Mouse (Mus musculus) regulatory T cell (primary cell): ENCODE measurements around the gene Ttc26.
"Not testable (repeated sequence)": the region's sequence is repeated elsewhere in the genome, so short reads cannot be mapped to it uniquely, and the experiment has no call there.

Source experiments
- in situ Hi-C: fragments of 300-600 bp; cut with MboI, MseI; formaldehyde crosslinking; loops from one replicate; pipeline ENCODE4 v1.15.1; 2025; ENCODE audit warnings: high pct_unique_total_duplicates

Gene Ttc26

DNA sequence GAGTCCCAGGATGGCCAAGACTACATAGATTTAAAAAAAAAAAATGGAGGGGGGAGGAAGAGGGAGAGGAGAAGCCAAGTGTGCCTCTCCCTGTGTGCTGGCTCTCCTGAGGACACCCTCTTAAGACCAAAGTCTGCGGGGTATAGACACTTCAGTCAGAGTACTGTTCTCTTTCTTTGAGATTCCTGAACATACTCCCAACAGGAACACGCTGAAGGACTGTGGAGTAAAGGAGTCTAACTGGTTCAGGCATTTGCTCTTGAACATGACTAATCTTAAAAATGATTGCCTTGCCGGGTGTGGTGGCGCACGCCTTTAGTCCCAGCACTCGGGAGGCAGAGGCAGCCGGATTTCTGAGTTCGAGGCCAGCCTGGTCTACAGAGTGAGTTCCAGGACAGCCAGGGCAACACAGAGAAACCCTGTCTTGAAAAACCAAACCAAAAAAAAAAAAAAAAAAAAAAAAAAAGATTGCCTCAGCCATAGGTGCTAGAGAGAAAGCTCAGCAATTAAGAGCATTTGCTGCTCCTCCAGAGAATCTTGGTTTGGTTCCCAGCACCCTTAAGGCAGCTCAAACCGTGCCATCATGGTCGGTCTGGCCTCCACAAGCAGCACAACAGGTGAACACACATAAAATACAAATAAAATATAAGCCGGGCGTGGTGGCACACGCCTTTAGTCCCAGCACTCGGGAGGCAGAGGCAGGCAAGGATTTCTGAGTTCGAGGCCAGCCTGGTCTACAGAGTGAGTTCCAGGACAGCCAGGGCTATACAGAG is 24.4 kb upstream of the Ttc26 start:
- in situ Hi-C loops: not testable (repeated sequence)

- in situ Hi-C loops: no loop called here
Measured at GRCm38 (mm10) chr6:38357603-38358252, 23.5 kb upstream of the Ttc26 start.

DNA sequence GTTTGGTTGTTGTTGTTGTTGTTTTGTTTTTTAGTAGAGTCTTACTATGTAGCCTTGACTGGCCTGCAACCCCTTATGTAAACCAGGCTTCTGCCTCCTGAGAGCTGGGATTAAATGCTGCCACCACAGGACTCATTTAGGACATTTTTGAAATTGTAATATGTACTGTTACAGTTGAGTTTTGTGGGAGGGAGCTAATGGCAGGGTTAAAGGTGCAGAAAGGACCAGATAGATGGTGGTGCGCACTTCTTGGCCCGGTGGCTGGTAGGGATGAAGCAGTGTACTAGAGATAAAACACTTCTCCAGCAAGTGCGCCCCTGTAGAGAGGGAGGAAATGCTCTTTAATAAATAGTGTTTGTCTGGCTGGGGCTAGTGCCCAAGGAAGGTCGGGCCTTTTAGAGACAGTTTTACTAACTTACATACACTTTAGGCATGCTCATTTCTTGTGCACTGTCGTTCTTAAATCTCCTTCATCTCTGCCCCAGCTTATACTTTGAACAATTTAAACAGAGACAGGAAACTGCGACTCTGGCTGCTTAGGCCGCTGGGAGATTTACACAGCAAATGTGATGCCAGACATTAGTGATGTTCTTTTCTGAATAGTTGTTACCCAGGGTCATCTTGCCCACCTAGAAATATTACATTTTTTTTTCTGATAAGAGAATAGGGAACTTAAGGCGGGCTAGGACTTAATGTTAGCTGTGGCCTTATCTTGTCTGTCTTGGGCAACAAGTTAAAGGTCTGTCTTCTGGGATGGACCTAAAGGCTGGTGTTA is 22.8 kb upstream of the Ttc26 start:
- in situ Hi-C loops: no loop called here

DNA sequence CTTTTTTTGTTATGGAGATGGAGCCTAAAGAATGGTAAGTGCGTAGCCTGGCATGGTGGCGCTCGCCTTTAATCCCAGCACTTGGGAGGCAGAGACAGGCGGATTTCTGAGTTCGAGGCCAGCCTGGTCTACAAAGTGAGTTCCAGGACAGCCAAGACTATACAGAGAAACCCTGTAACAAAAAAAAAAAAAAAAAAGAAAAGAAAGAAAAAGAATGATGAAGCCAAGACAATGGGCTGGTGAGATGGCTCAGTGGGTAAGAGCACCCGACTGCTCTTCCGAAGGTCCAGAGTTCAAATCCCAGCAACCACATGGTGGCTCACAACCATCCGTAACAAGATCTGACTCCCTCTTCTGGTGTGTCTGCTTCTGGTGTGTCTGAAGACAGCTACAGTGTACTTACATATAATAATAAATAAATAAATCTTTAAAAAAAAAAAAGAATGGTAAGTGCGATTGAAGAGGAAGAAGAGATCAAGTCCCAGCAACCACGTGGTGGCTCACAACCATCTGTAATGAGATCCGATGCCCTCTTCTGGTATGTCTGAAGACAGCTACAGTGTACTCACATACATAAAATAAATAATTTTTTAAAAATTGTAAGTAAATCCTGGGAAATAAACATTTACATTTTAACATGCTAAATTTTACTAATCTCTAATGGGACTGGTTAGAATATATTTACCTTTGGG is 22.1 kb upstream of the Ttc26 start:
- in situ Hi-C loops: not testable (repeated sequence)

DNA sequence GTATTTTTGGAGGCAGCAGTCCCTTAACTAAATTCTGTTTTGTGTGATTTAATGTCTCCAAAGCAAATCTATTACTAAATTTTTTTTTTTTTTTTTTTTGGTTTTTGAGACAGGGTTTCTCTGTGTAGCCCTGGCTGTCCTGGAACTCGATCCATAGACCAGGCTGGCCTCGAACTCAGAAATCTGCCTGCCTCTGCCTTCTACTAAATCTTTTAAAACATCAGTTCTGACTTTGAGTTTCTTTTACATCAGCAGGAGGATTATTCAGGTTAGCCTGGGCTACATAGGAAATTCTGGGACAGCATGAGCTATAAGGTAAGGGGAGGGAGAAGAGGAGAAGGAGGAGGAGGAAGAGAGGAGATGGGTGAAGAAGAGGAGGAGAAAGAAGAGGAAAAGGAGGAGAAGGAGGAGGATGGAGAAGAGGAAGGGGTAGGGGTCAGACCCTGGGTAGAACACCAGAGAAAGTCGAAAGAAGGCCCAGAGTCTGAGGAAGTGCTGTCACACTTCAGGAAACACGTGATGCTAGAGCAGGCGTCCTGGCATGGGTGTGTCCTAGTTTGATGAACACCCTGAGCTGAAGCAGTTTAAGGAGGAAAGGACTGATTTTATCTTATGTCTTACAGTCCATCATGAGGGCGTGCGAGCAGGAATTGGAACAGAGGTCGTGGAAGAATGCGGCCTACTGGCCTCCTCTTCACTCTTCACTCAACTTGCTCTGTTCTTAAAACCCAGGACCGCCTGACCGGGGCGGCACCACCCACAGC is 21.4 kb upstream of the Ttc26 start:
- in situ Hi-C loops: no loop called here

DNA sequence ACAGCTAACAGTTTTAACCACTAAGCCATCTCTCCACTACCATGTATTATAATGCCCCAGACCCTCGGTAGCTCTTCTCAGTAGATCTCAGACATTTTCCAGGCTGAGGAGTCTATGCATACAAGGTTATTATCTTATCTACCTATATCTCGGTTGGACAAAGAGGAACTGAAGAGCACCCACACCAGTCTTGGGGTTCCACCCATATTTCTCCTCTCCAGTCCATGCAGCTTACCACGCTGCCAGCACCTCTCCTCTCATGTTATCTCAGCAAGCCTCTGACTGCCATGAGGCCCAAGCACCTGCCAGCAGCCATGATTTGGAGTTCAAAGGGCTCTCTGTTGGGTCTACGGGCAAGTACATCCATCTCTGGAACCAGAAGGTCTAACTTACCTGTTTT is 20.2 kb upstream of the Ttc26 start:
- in situ Hi-C loops: no loop called here

DNA sequence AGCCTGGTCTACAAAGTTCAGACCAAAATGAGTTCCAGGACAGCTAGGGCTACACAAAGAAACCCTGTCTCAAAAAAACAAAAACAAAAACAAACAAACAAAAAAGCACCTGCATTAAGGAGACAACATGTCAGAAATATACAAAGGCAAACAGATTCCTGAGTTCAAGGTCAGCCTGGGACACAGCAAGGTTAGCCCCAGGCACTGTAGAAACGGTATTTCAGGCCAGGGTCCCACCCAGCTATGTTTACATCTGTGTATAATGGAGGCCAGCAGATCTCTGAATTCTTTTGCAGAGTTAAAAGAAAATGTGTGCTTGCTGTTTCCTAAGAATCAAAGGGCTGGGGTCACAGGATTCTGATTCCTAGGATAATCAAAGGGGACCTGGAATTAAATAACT is 19.3 kb upstream of the Ttc26 start:
- in situ Hi-C loops: no loop called here

DNA sequence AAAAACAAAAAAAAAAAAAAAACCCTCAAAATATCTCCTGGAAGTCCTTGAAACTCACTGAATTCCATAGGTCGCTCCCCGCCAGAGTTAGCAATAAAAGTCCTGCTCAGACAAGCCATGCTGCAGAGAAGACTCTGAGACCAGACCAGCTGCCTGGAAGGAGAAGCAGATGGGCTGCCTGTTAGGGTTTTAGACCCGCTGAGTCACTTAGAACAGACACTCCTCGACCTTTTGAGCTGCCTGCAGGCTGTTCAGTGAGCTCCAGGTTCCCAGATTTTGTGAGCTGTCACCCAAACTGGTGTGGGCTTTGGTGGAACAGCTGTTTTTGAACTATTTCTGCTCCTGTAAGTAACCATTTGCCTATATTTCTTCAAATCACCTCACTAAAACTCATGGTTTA is 17.9 kb upstream of the Ttc26 start:
- in situ Hi-C loops: no loop called here

DNA sequence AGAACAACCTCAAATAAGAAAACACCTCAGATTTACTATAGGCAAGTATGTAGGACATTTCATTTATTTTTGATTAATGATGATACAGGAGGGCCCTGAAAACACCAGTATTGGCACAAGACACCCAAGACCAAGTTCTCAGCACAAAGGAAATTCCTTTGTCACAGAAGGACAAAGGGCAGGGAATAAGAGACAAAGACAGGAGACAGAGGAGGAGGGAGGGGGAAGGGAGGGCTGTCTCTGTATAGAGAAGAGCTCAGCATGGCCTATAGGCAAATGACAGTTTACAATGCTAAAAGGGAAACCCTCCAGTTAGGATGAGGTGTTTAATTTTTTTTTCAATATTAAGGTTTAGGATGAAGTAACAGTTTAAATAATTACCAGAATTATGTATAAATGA is 17.1 kb upstream of the Ttc26 start:
- in situ Hi-C loops: no loop called here

GRCm38 (mm10) chr6:38369945-38370344 is 11.3 kb upstream of the Ttc26 start:
- in situ Hi-C loops: no loop called here

GRCm38 (mm10) chr6:38374271-38374670 is 7.0 kb upstream of the Ttc26 start:
- in situ Hi-C loops: no loop called here

- in situ Hi-C loops: no loop called here
Measured at GRCm38 (mm10) chr6:38380764-38381128, 523 bp upstream of the Ttc26 start.

GRCm38 (mm10) chr6:38389671-38390070 is 8.4 kb downstream of the Ttc26 start:
- in situ Hi-C loops: loop anchor here (5.0 kb wide), 2 partner anchors 38 to 138 kb away; no protein-coding TSS in a partner anchor

- in situ Hi-C loops: not testable (repeated sequence)
Measured at GRCm38 (mm10) chr6:38432457-38432856, 51.2 kb downstream of the Ttc26 start.

GRCm38 (mm10) chr6:38433261-38434033 is 52.2 kb downstream of the Ttc26 start, which contains the start of gene Ubn2:
Gene Ubn2 (plus strand): TSS chr6:38433950.
- in situ Hi-C loops: no loop called here

- in situ Hi-C loops: no loop called here
Measured at GRCm38 (mm10) chr6:38434055-38435023, 53.1 kb downstream of the Ttc26 start.

- in situ Hi-C loops: no loop called here
Measured at GRCm38 (mm10) chr6:38443842-38444241, 62.6 kb downstream of the Ttc26 start.

DNA sequence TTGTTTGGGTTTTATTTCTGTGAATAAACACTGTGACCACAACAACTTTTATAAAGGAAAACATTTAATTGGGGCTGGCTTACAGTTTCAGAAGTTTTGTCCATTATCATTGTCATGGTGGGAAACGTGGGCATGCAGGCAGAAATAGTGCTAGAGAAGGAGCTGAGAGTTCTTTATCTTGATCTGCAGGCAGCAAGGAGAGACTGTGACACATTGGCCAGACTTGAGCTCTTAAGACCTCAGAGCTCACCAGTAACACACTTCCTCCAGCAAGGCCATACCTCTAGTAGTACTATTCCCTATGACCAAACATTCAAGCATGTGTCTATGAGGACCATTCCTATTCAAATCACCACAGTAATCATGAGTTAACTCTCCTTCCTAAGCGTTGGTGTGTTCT is 67.0 kb downstream of the Ttc26 start:
- in situ Hi-C loops: no loop called here

DNA sequence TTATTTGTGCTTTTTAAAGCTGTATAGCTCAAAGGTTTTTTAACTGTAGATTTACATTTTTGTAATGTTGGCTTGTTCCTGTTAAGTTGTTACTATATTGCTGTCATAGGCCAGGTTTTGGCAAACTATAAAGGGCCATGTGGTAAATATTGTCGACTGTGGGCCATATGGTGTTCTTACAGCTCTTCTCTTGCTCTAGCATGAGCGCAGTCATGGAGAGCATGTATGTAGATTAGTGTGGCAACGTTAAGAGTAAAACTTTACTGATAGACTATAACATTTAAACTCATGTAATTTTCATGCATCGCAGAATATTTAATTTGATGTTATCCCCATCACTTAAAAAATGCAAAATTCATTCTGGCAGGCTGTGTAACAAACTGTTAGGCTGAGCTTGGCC is 71.8 kb downstream of the Ttc26 start:
- in situ Hi-C loops: no loop called here
